Mouse (Mus musculus) forebrain, embryonic 16.5 days (tissue): Measurements from ENCODE around the gene C030005K15Rik. TPM values are rescaled to one million over a fixed set of nuclear protein-coding genes. Genes with fewer than 3 reads are reported as not detected.

Source experiments
- ATAC-seq: fragments of 200-750 bp; cut with Nextera tagmentation; 2 replicates; pipeline ENCODE4 v1.8.0; 2017; ENCODE audit warnings: mild to moderate bottlenecking, moderate library complexity
- H3K27ac ChIP-seq: fragments of 300-500 bp; sonication (generic); 2 replicates; pipeline ENCODE4 v1.5.1; 2014; ENCODE audit warnings: low read length, control low read depth
- H3K27me3 ChIP-seq: fragments of 300-500 bp; sonication (generic); replicated peaks from 2 replicates; pipeline ENCODE4 v1.6.1; 2014; ENCODE audit warnings: low read length; ENCODE audit not compliant: control insufficient read depth, insufficient read depth
- H3K36me3 ChIP-seq: fragments of 300-500 bp; sonication (generic); 2 replicates; pipeline ENCODE4 v1.6.1; 2014; ENCODE audit not compliant: control insufficient read depth, insufficient read depth
- H3K4me1 ChIP-seq: fragments of 300-500 bp; sonication (generic); replicated peaks from 2 replicates; pipeline ENCODE4 v1.6.1; 2014; ENCODE audit warnings: low read length; ENCODE audit not compliant: control insufficient read depth, insufficient read depth
- H3K4me2 ChIP-seq: fragments of 300-500 bp; sonication (generic); 2 replicates; pipeline ENCODE4 v1.6.1; 2014; ENCODE audit warnings: mild to moderate bottlenecking, low read length, control low read depth
- H3K4me3 ChIP-seq: fragments of 300-500 bp; sonication (generic); replicated peaks from 2 replicates; pipeline ENCODE4 v1.5.1; 2014; ENCODE audit warnings: mild to moderate bottlenecking, low read length, control low read depth
- H3K9ac ChIP-seq: fragments of 300-500 bp; sonication (generic); replicated peaks from 2 replicates; pipeline ENCODE4 v1.6.1; 2014; ENCODE audit warnings: low read depth, low read length, control low read depth
- H3K9me3 ChIP-seq: fragments of 300-500 bp; sonication (generic); 2 replicates; pipeline ENCODE4 v1.6.1; 2016; ENCODE audit warnings: low read length; ENCODE audit not compliant: control insufficient read depth
- WGBS: fragments of 180-500 bp; shearing (Covaris S2); extraction: QIAGEN DNeasy Blood & Tissue Kit; methylation state at CpG from one replicate; pipeline ENCODE4 v1.1.7; 2014; 5-methylcytosine and 5-hydroxymethylcytosine counted together
- polyA plus RNA-seq: library from polyadenylated mRNA; unstranded; fragments of >200 nt; fragmentation: Nextera tagmentation; extraction: Ambion mirVana; gene quantifications from 2 replicates; pipeline ENCODE4 v1.2.1, GENCODE M21; 2015

The C030005K15Rik gene
- polyA plus RNA-seq, 1 experiment from 2014 or later, result not detected

DNA sequence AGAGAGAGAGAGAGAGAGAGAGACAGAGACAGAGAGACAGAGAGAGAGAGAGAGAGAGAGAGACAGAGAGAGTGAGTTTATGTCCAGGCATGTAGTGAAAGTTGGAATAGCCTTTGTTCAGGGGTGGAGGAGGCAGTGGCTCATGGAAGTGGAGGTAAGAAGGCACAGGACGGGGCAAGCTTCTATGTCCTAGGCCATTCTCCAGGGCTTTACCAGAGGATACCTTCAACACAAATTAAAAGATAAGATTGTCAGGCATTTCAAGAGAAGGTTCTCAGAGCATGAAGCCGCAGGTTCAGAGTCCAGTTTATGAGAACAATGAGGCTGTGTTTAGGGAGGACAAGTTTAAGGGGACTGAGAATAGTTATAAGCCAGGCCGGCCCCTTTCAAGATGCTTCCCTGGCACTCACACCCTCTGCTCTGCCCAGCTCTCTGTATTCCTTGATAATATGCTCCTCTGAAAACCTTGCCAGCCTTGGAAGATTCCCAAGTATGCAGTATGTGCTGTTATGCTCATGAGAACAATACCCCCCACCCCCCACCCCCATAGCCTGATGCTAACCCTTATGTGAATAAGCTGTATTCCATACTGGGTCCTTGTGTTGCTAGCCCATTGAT lies 11.2 kb downstream of the C030005K15Rik start:
- Histone ChIP-seq H3K27me3 (no peaks in the 10 kb centered on the region), H3K4me3 (no peak overlapping the region), H3K27ac (no peak overlapping the region), H3K9ac (no peak overlapping the region), H3K4me1 (peaks cover 8% of the 10 kb centered on the region; the same call in 1 of the 2 replicates), H3K36me3 (no peaks in the 10 kb centered on the region), H3K4me2 (no peak overlapping the region), H3K9me3 (no peaks in the 10 kb centered on the region)
- ATAC-seq, result peak; percentile 73
- WGBS, result 65% methylated on average over 3 of the region's 3 CpGs

DNA sequence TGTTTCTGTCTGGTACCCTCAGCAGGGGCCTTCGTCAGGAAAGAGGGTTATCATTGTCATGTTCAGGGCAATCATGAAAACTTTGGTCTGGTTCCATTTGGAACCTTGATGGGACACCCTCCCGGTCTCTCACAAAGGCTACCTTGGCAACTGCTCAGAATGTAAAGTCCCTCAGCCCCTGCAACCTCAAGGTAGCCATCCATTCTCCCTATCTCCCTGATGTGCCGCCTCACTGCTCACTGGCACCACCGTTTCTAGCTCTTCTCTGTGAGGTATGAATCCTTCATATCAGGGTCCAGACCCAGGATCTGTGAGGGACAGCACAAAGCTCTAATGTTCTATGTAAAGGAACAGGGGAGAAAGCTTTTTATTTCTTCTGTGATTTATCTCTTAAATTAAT lies 12.0 kb downstream of the C030005K15Rik start:
- 41% methylated on average over 4 of the region's 4 CpGs for WGBS
- Histone ChIP-seq H3K4me3 (no peak overlapping the region), H3K27me3 (no peaks in the 10 kb centered on the region), H3K9ac (no peak overlapping the region), H3K9me3 (no peaks in the 10 kb centered on the region), H3K27ac (no peak overlapping the region), H3K4me2 (no peak overlapping the region), H3K4me1 (peaks cover 8% of the 10 kb centered on the region; the same call in 1 of the 2 replicates), H3K36me3 (no peaks in the 10 kb centered on the region)
- ATAC-seq, result no peak

DNA sequence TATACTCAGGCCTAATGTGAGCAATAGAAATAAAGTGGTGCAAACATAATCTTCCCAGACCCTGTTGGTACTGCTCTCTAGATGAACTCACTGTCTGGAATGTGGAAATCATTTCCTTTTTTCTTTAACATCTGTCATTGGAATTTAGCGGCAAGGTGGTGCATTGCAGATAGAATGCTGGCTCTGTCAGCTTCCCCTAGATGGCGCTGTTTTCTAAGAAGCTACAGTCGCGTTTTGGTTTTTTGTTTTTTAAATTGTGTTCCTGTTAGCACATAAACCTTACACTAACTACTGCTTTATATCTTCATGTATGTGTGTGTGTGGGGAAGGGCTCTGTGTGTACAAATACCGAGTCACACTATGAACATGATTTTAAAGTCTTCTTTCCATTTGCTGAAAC lies 13.9 kb downstream of the C030005K15Rik start:
- peak; percentile 69 for ATAC-seq
- Histone ChIP-seq H3K27ac (no peak overlapping the region), H3K27me3 (no peaks in the 10 kb centered on the region), H3K36me3 (no peaks in the 10 kb centered on the region), H3K4me2 (no peak overlapping the region), H3K4me3 (no peak overlapping the region), H3K9me3 (no peaks in the 10 kb centered on the region), H3K9ac (no peak overlapping the region), H3K4me1 (0 out of 2 replicates have a peak, but pooled peaks cover 3% of the 10 kb centered on the region)
- WGBS, result 4% methylated on average over 5 of the region's 5 CpGs

DNA sequence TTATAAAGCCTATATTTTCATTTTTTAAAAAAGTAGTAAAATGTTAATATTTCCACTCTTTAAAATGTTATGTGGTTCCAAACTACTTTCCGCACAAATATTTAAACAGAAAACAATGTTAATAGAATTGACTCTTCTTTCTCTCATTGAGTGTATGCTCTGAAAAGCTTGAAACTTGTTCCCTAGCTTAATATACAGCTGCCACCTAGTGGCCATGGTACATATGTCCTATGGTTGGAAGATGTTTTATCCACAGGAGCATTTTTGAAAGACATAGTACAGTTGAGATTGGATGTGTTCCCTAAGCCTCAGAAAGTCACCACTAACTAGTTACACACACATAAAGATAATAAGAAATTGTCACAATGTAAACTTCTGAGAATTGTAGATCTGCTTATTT lies 22.0 kb downstream of the C030005K15Rik start:
- Histone ChIP-seq H3K4me2 (no peak overlapping the region), H3K36me3 (no peaks in the 10 kb centered on the region), H3K9ac (no peak overlapping the region), H3K4me1 (no peaks in the 10 kb centered on the region), H3K9me3 (no peaks in the 10 kb centered on the region), H3K27me3 (no peaks in the 10 kb centered on the region), H3K27ac (no peak overlapping the region), H3K4me3 (no peak overlapping the region)
- 48% methylated on average over 1 of the region's 1 CpGs for WGBS
- no peak for ATAC-seq

DNA sequence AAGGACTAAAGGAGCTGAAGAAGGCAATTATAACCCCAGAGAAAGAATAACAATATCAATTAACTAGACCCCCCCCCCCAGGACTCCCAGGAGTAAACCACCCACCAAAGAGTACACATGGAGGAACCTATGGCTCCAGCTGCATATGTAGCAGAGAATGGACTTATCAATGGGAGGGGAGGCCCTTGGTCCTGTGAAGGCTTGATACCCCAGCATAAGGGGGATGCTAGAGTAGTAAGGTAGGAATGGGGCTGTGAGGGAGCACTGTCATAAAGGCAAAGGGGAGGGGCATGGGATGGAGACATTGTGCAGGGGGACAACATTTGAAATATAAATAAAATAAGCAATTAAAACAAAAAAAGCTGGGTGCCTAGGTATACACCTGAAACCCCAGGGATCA lies 24.2 kb downstream of the C030005K15Rik start:
- no peak for ATAC-seq
- Histone ChIP-seq H3K27me3 (no peaks in the 10 kb centered on the region), H3K9ac (no peak overlapping the region), H3K4me1 (no peaks in the 10 kb centered on the region), H3K4me3 (no peak overlapping the region), H3K9me3 (no peaks in the 10 kb centered on the region), H3K4me2 (no peak overlapping the region), H3K36me3 (no peaks in the 10 kb centered on the region), H3K27ac (no peak overlapping the region)

DNA sequence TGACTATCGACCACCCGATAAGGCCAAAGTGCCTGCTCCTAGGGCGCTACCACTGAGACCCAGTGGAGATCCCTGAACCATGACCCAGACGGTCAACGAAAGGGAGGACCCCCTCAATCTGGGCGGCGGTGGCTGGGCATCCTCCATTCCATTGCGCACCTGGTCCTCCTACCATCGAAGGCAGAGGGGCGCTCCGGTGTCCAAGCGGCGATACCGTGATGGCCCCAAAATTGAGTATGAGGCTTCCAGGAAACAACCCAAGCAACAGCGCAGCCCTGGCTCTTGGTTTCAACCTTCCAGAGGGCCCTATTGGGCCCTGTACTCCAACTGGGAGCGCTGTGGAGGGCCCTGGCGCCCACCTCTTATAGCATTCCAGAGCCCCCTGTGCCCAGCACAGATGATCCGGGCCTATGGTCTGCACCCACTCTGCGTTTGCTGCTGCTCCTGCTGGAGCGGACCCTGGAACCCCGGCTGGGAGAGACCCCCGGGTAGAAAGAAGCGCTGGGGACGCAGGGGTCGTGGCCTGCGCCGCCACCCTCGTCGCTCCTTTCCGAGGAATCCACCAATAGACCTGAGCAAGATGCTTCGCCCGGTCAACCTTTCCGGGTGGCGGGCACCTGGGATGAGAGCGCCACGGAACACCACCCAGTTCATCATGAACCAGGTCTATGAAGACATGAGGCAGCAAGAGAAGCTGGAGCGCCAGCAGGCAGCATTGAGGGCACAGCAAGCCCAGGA lies 33.0 kb downstream of the C030005K15Rik start:
- 92% methylated on average over 37 of the region's 37 CpGs for WGBS
- ATAC-seq, result no peak
- Histone ChIP-seq H3K9ac (no peak overlapping the region), H3K4me3 (no peak overlapping the region), H3K36me3 (no peaks in the 10 kb centered on the region), H3K27me3 (no peaks in the 10 kb centered on the region), H3K4me2 (no peak overlapping the region), H3K4me1 (no peaks in the 10 kb centered on the region), H3K9me3 (no peaks in the 10 kb centered on the region), H3K27ac (no peak overlapping the region)

DNA sequence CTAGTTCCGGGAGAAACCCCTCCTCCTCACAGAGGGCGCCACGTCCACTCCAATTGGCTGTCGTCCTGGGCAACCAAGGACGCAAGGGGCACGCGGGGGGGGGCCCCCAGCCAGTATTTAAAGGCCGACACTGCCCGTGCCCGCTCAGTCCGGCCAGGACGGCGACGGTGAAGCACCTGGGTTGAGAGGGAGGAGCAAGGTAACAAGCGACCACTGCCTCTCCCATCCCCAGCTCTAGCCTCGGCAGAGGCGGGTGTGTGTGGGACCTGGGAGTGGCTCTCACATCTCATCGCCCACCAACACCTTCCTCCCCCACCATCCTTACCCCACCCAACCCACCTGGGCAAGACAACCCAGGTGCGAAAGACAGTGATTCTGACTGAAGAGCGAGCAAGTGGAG lies 33.6 kb downstream of the C030005K15Rik start, which contains the start of gene Ccer1:
Gene Ccer1 (plus strand): TSS at position 147 of the 400 bp plus-strand sequence.
- H3K4me3 ChIP-seq, result no peak within 1 kb of the TSS
- H3K36me3 ChIP-seq, result no peaks in the 10 kb centered on the region
- H3K9me3 ChIP-seq, result no peaks in the 10 kb centered on the region
- 80% methylated on average over 20 of the region's 20 CpGs for WGBS
- no peaks in the 10 kb centered on the region for H3K27me3 ChIP-seq
- H3K4me2 ChIP-seq, result no peak within 1 kb of the TSS
- H3K9ac ChIP-seq, result no peak within 1 kb of the TSS
- H3K4me1 ChIP-seq, result no peaks in the 10 kb centered on the region
- peak; percentile 18; the same call in 1 of the 2 replicates for ATAC-seq
- no peak within 1 kb of the TSS for H3K27ac ChIP-seq

DNA sequence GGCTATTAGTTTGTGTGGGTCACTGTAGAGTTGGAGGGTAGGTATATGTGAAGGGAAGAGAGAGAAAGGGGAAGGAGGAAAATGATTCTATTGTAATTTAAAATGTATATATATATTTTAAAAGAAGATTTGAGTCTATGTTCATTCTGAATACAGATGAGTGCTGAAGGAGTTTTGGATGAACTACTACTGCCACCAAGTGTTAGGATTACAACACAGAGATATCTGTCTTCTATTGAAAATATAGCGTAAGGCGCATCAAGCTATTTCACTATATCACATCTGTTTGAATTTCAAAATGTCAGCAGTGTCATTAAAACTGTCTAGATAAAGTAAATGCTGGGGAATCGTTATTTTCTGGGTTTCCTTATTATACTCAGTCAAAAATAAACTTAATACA lies 37.1 kb downstream of the C030005K15Rik start:
- Histone ChIP-seq H3K4me1 (no peaks in the 10 kb centered on the region), H3K27ac (no peak overlapping the region), H3K9me3 (no peaks in the 10 kb centered on the region), H3K4me3 (no peak overlapping the region), H3K27me3 (no peaks in the 10 kb centered on the region), H3K4me2 (no peak overlapping the region), H3K9ac (no peak overlapping the region), H3K36me3 (no peaks in the 10 kb centered on the region)
- WGBS, result 70% methylated on average over 3 of the region's 3 CpGs
- ATAC-seq, result peak; percentile 65; the same call in 1 of the 2 replicates

DNA sequence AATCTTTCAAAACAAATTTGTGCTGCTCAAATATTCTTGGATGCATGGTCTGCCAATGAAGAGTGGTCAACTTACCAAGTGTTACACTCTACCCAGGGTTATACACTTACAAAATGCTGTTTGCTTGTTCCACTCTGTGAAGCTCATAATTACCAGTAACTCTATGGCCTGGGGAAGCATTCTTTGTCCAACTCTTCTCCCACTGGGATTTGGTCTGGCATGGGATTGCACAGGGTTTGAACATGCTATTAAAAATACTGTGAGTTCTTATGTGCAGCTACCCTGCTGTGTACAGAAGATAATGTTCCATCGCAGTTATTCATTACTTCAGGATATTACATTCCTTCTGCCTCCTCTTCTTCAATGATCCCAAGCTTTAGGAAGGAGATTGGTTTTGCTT lies 39.4 kb downstream of the C030005K15Rik start:
- H3K4me2 ChIP-seq, result no peak overlapping the region
- WGBS, result 80% methylated on average over 1 of the region's 1 CpGs

More for the DNA sequence above, 39.4 kb downstream of the C030005K15Rik start:
- Histone ChIP-seq H3K4me1 (no peaks in the 10 kb centered on the region), H3K9me3 (no peaks in the 10 kb centered on the region), H3K4me3 (no peak overlapping the region), H3K9ac (no peak overlapping the region), H3K36me3 (no peaks in the 10 kb centered on the region), H3K27me3 (no peaks in the 10 kb centered on the region), H3K27ac (no peak overlapping the region)
- no peak for ATAC-seq
